Mouse (Mus musculus) ovary, adult 18-20 months (tissue): ENCODE results near the gene A530032D15Rik.
"Not testable (repeated sequence)": the region's sequence is repeated elsewhere in the genome, so short reads cannot be mapped to it uniquely, and the experiment has no call there.

Source experiments
- DNase-seq: peaks from one replicate; pipeline ENCODE4 v3.0.0; 2022; ENCODE audit warnings: low spot score, mixed read lengths

The A530032D15Rik gene

DNA sequence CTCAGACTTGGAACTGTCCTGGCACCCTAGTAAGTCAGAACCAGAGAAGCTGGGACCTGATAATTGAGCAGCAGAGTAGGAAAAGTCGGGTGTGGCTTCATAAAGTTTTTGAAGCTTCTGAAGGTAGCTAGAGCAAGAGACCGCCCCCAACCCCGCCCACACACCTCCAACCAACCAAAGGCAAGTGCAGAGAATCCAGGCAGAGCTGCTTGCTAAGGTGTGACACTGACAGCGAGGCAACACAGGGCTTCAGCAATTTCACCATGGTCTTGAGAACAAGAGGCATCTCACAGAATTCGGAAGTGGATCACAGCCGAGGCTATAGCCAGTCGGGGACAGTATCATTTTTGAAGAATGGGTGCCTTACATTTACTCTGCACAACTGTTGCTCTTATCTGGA is at the start of gene A530032D15Rik:
A530032D15Rik (minus strand) TSS at position 101 of the 400 bp plus-strand sequence.
- not testable (repeated sequence) for DNase-seq

DNA sequence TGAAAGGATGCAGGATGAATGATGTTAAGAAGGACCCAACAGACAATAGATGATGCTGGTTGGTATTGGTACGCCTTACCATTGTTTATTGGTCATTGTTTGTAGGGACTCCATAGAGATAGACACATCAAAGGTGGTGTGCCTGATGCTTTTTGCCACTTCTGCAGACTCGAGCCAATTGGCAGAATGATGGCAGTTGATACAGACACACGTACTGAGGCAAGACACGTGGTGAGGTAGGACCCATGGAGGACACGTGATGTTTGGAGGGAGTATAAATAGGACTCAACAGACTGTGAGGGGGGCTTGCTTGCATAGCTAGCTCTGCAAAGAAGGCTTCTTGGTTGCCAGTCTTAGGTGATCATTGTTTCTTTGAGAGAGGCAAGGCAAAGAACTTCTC is 45.5 kb upstream of the A530032D15Rik start:
- not testable (repeated sequence) for DNase-seq

DNA sequence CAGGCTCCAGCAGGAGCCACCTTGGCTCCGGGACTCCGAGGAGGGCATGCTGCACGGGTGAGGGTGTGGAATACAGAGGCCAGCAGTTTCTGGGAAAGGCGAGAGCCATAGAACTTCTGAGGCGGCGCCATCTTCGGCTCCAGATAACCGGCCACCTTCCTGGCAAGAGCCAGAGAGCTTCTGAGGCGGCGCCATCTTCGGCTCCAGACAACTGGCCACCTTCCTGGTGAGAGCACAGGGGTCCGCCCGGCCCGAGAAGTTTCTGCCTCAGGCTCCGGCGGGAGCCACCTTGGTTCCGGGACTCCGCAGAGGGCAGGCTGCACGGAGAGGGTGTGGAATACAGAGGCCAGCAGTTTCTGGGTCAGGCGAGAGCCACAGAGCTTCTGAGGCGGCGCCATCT is 24.0 kb upstream of the A530032D15Rik start:
- DNase-seq = not testable (repeated sequence)

DNA sequence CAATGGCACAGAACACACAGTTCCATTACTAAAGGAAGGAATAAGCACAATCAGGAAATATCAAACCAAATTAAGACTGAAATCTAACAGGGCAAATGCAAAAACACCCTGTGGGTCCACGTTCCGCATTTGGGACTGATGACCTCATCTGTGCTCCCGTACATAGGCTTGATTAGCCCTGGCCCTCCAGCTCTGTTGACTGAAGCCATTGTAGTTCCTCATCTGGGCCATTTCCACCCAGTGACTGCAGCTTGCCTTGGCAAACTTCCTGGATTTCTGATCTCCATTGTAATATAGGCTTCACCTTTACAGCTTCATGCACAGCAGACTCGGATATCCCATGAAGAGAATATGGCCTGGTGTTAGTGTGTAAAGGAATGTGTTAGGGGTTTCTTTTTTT is 12.2 kb upstream of the A530032D15Rik start:
- not testable (repeated sequence) for DNase-seq

DNA sequence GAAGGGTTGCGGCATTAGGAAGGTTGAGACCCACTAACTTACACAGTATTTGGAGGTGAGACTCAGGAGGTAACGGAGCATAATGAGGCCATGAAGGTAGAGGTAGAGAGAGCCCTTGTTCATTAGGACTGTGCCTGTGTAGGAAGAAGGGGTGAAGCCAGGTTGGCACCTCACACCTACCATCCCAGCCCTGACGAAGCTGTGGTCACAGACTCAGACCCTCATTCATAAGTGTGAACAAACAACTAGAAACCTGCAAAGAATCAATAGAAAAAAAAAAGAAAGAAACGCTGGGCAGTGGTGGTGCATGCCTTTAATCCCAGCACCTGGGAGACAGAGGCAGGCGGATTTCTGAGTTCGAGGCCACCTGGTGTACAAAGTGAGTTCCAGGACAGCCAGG is 8.7 kb upstream of the A530032D15Rik start:
- not testable (repeated sequence) for DNase-seq

DNA sequence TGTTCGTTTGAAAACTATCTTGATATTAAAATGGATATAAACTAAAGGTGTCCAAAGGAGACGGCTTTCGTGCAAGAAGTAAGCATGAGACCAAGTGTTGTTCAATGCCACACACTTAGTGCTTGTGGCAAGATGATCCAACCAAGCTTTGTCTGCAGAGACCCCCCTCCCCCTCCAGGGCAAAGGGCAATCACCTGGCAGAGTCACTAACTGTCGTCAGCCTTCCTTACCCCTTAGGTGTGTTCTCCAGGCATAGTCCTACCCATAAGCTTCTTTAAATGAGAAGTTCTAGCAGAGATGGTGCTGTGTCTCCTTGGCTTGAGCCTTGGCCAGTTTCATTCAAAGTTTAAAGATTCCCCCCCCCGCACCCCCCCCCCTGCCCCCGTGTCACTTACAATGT is 7.9 kb upstream of the A530032D15Rik start:
- DNase-seq = not testable (repeated sequence)

DNA sequence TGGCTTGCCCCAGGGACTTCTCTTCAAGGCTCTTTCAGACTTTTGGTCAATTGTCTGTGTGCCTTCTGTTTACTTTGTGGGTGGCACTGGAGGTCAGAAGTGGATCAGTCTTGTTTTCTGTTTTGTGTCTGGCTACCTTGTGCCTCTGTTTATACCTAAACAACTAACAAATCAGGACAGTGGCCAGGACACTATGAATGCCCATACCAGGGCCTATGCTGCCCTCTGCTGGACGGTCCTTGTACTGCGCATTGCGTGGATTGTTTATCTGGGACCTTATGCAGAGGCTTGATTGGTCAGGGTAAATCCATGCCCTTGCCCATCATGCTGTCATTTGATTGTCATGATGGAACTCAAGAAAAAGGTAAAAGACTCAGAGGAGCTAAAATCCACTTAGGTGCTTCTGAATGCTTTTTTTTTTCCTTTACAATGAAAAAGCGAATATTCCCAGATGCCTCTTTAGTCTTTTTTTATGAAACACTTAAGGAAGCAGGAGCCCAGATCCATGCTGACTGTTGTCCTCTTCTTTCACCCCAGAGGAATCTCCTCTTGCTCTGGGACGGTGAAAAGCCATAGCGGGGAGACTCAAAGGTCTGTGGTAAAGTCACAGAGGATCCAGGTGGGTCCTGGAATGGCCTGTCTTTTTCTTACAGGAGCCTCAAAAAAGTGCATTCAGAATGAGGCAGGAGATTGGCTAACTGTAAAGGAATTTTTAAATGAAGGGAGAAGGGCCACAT is 5.2 kb upstream of the A530032D15Rik start:
- not testable (repeated sequence) for DNase-seq

DNA sequence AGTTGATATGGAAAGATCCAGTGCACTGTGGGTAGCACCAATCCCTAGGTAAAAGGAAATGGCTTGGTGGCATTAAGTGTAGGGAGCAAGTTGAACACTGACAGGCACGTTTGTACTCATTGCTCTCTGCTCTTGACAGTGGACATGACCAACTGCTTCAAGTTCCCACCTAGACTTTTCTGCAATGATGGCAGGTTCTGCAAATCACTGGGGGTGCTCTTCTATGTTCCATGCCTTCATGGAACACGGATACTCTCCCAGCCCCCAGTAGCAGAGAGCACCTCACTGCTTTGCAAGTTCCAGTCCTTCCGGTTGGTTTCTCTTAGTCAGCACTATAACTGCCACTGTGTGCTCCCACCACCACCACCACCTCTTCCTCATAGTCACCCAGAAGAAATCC is 4.4 kb upstream of the A530032D15Rik start:
- DNase-seq = not testable (repeated sequence)

DNA sequence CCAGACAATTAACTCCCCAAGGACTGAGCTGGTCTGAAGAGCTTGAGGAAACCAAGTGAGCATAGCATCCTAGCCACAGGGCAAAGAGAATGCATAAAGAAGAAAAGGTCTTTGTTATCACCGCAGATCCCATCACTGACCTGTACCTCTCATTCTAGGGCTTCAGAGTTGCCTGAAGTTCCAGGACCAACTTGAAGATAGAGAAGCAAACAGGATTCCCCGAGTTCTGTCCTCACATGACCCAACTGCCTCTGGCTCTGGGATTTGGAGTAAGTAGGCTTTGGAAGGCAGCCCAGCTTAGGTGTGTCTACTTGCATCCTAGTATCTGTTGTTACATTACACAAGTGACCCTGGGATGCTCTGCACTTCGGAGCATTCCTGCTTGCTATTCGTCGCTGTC is 3.2 kb upstream of the A530032D15Rik start:
- DNase-seq = not testable (repeated sequence)

DNA sequence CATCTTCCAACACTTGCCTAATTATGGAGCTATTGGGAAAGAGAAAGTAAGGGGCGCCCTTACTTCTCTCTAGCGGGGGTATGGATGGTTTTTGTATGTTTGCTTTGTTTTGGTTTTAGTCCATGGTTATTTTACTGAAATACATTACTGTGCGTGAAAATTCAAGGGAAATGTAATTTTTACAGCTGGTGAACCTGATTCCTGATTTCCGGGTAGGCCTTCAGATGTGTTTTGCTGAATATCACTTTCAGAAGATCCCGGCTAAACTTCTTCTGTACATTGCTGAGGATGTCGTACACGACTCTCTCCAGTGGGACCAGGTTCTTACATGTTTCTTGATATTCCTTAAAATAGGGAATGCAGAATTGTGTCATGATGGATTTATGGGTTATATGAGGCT is 2.6 kb upstream of the A530032D15Rik start:
- DNase-seq = not testable (repeated sequence)

DNA sequence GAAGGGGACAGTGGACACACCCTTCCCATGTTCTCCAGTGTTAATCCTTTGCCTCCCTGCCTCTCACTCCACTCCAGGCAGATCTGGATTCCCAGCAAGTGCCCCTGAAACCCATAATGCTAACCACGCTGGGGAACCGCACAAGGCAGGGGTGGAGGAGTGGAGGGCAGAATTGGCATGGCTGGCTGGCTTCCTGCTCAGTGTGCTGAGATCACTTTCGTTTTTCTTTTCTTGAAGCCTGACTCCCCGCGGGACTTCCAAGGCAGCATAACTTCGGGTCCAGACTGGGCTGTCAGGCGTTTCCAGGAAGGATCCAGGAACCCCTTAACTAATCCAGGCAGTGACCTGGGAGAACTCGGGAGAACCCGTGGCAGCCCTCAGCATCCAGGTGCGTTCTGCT is 1.9 kb upstream of the A530032D15Rik start:
- DNase-seq = not testable (repeated sequence)

DNA sequence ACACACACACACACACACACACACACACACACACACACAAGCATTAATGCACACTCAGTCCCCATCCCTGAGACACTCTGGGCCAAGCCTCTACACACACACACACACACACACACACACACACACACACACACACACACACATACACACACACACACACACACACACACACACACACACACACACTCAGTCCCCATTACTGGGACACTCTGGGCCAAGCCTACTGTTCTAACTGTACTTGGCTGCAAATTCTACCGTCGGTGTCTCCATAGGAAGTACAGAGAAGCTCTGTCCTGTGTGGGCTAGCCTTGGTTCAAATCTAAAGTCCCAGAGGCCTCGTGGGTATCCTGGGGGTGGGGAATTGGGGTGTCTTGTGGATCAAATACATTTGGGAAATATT is 1.2 kb upstream of the A530032D15Rik start:
- DNase-seq = not testable (repeated sequence)

DNA sequence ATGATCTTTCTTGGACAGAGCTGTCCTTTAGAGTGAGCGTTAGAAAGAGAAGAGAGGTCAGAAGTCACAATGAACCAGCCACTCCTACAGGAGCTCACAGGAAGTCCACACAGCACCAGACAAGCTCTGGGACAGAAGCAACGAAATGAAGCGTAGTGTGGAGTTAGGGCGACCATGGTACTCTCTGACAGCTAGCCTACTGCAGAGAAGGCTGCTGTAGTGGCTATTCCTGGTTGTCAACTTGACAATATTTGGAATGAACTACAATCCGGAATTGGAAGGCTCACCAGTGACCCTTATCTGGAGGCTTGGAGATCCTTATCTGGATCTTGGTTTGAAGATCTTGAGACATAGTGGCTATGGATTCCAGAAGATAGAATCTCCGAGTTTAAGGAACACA is 3.6 kb downstream of the A530032D15Rik start:
- not testable (repeated sequence) for DNase-seq

DNA sequence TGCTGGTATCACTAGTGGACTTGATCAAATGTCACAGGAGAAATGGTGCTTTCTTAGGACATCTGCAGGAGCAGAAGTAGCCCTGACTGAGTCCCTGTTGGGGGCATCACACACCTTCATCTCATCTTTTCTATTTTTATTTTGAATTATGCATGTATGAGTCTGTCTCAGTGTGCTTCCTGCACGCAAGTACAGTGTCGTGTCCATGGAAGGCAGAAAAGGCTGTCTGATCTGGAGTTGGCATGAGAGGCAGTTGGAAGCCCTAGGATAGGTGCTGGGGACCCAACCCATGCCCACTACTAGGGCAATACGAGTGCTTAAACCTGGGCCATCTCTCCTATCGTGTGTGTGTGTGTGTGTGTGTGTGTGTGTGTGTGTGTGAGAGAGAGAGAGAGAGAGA is 4.3 kb downstream of the A530032D15Rik start:
- DNase-seq = not testable (repeated sequence)

DNA sequence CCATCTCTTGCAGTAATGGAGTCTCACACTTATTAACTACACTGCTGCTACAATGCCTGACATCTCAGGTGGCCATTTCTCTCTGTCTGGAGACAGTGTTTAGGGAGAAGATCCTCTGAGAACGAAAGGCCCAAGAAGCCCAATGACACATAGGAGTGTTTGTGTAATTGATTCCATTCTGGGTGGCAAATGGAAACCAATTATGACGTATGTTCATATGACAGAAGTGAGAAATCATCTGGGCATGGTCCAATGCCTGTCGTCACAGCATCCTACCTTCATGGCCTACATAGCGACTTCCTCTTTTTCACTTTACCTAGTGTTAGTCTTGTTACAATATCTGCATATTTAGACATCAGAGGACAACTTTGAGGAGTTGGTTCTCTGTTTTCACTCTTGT is 7.9 kb downstream of the A530032D15Rik start:
- DNase-seq = not testable (repeated sequence)

DNA sequence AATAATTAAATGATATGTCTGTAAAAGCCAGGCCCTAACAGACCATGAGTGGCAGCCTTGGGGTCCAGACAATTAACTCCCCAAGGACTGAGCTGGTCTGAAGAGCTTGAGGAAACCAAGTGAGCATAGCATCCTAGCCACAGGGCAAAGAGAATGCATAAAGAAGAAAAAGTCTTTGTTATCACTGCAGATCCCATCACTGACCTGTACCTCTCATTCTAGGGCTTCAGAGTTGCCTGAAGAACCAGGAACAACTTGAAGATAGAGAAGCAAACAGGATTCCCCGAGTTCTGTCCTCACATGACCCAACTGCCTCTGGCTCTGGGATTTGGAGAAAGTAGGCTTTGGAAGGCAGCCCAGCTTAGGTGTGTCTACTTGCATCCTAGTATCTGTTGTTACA is 9.8 kb downstream of the A530032D15Rik start, which contains the start of gene Gm10553:
Gm10553 (plus strand) TSS at position 301 of the 400 bp plus-strand sequence.
- not testable (repeated sequence) for DNase-seq

DNA sequence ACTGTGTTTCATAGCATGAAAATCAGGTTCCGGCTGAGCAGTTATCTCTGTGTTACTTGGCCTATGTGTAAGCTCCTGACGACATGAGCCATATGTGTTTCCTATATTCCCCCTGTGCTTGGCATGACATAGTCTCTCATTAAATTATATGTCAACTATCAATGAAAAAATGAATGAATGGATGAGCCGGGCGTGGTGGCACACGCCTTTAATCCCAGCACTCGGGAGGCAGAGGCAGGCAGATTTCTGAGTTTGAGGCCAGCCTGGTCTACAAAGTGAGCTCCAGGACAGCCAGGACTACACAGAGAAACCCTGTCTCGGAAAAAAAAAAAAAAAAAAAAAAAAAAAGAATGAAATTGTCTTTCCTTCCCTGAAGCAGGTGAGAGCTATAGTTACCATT is 10.6 kb downstream of the A530032D15Rik start:
- DNase-seq = not testable (repeated sequence)

DNA sequence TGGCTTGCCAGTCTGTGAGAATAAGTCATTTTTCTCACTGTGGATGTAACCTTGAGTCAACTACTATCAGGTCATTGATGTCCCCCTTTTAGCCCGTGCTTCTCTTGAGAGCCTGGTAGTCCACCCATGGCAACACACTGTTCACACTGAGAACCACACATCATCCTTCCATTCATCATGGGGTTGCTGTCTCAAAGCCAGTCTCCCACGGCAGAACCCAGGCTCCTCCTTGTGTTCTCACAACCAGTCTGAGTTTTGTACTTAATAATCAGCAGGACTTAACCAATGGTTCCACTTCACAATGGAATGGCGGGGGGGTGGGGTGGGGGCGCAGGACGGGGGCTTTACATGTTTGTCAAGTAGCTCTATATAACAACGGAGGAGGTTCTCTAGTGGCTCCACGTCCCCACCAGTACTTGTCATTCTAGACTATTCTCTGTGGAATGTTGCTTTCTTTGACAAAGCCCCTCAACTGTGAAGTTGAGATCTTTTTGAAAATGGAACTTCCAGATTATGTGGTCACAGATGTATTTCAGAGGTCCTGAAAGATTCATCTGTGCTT is 16.6 kb downstream of the A530032D15Rik start:
- not testable (repeated sequence) for DNase-seq

DNA sequence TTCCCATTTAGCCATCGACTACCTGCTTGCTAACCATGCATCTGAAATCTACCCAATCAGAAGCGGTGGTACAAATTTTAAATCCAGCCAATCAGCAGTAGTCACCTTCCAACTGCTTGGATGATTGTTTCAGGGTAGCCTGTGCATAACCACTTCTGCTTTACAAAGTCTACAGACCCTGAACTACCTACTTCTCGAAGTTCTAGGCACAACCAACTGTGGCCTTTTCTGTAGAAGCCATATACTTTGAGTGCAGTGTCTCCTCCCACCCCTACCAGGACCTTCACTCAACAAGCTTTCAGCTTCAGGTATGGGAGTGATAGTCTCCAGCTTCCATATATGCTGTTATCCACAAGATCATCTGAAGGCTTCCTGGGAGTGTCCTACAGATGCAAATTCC is 17.5 kb downstream of the A530032D15Rik start:
- DNase-seq = not testable (repeated sequence)

DNA sequence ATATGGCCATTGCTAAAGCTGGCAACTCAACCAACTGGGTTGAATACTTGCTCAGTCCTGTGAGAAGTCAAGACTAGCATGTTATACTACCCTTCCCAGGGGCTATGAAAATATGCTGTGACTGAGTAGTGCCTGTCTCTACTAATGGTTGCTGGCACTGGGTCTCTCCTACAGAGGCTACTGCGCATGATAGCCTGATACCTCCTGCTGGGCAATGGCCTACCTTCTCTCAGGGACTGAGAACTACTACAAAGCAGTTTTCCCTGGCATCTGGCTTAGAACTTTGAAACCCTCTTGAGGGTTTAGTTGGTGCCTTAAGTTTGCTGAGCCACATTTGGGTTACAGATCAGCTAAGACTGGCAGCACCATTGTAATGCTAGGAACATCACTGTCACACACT is 23.4 kb downstream of the A530032D15Rik start:
- not testable (repeated sequence) for DNase-seq

DNA sequence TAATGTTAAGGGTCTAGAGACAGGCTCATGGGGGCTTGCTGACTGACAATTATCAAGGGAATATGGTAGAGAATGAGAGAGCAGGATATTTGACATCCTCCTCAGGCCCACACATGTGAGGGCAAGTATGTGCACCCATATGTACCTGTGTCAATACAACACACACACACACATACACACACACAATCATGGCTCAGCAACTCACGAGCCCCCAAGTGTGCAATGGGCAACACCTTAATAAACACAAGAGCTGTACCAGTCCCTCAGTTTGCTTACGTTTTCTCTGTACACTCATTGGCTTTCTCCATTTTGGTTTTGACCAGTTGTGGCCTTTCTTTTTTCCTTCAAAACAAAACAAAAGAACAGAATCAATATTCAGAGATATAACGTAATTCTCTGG is 24.9 kb downstream of the A530032D15Rik start:
- not testable (repeated sequence) for DNase-seq

DNA sequence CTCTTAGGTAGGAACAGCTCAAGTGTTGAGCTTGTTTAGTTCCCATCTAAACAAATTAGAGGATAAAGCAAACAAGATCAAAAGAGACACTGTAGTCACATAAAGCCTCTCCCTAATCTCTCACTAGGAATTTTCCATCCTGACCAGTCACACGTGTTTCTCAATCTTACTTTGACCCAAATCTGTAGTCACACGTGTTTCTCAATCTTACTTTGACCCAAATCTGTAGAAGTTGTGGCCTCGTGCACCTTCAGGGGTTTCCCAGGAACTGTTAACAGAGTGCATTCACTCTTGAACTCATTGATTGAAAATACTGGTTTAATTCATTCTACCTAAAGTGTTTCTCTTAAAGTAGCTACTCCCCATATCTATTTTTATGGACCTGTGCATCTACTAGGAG is 36.6 kb downstream of the A530032D15Rik start:
- DNase-seq = not testable (repeated sequence)

DNA sequence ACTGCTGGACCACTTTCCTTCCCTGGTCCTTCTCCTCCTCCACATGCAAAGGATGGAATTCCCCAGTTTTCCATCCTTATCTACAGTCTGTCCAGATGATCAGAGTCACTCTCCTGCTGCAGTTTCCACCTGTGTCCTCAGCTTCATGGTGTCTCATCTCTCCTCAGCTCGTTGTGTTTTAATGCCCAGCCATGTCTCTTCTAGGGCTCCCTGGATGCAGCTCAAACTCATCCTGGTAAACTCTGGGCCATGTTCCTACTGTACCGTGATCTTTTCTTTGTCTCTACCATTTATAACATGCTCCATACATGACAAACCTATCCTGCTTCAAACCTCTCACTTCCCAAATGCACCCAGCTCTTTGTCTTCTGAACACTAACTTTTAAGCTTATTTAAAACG is 38.0 kb downstream of the A530032D15Rik start:
- DNase-seq = not testable (repeated sequence)
